Mouse (Mus musculus): Measurements from ENCODE around the gene Mss51. TPM values are rescaled to one million over a fixed set of nuclear protein-coding genes. Genes with fewer than 3 reads are reported as not detected.

The Mss51 gene
- total RNA-seq (2023), result 1 to 10 TPM; 1.5 to 2.1 TPM

GRCm38 (mm10) chr14:20496603-20497002 is at the start of gene Mss51:
Gene Mss51 (minus strand): TSS chr14:20496901.

DNA sequence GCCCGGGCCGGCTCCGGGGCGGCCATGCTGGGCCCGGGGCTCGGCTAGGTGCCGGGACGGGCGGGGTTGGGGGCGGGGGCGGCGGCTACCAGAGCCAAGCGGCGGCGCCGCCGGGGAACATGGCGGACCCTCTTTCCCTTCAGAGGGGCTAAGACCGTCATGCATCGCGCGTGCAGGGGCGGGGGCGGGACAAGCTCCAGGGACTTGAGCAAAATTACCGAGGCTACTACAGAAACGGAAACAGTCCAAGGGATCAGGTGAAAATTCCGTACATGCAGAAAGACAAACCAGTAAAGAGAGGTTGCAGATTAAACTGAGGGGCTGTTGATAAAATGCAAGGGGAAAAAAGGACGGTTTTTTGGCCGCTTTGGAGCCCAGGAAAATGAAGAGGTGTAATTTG is 49.7 kb upstream of the Mss51 start, which contains the start of gene Ppp3cb:
TSS of gene Ppp3cb (minus strand) at position 159 of the 400 bp plus-strand sequence.

GRCm38 (mm10) chr14:20479291-20480194 is 17.2 kb downstream of the Mss51 start, which contains the start of gene Anxa7:
Gene Anxa7 (minus strand): TSS chr14:20480133.

GRCm38 (mm10) chr14:20451765-20452331 is 44.9 kb downstream of the Mss51 start, which contains the start of gene Cfap70:
Gene Cfap70 (minus strand): TSS chr14:20452226.

Other genes with a start within 250 kb of the Mss51 start
- not detected for gene Kcnk16, start 227.7 kb downstream of the Mss51 start, total RNA-seq (2023)
- 10 to 100 TPM; 13.1 to 14.2 TPM for gene Nudt13, start 202.2 kb downstream of the Mss51 start, total RNA-seq (2023)
- gene Ecd, start 148.8 kb downstream of the Mss51 start, total RNA-seq (2023), result 10 to 100 TPM; 17.2 to 18.8 TPM
- 10 to 100 TPM; 19.7 to 21.1 TPM for gene Fam149b, start 148.7 kb downstream of the Mss51 start, total RNA-seq (2023)
- gene Dnajc9, start 108.0 kb downstream of the Mss51 start, total RNA-seq (2023), result 10 to 100 TPM; 43.1 to 50.4 TPM
- 10 to 100 TPM; 28.0 to 29.3 TPM for gene Mrps16, start 103.3 kb downstream of the Mss51 start, total RNA-seq (2023)
- not detected for gene Cfap70, start 44.7 kb downstream of the Mss51 start, total RNA-seq (2023)
- 10 to 100 TPM; 42.2 to 52.4 TPM for gene Anxa7, start 16.8 kb downstream of the Mss51 start, total RNA-seq (2023)
- gene Ppp3cb, start 49.7 kb upstream of the Mss51 start, total RNA-seq (2023), result 10 to 100 TPM; 57.0 to 61.1 TPM
- 1 to 10 TPM; 2.5 to 2.8 TPM for gene Usp54, start 144.2 kb upstream of the Mss51 start, total RNA-seq (2023)
- gene Myoz1, start 159.6 kb upstream of the Mss51 start, total RNA-seq (2023), result not detected
- not detected for gene Synpo2l, start 171.5 kb upstream of the Mss51 start, total RNA-seq (2023)
- 100 to 1,000 TPM; 115 to 121 TPM for gene Sec24c, start 177.4 kb upstream of the Mss51 start, total RNA-seq (2023)
- 1 to 10 TPM; 6.0 to 6.3 TPM for gene Fut11, start 198.1 kb upstream of the Mss51 start, total RNA-seq (2023)
- gene Chchd1, start 206.1 kb upstream of the Mss51 start, total RNA-seq (2023), result 10 to 100 TPM; 21.1 to 22.4 TPM
- gene Zswim8, start 210.7 kb upstream of the Mss51 start, total RNA-seq (2023), result 10 to 100 TPM; 93.3 to 94.3 TPM
- 10 to 100 TPM; 42.3 TPM for gene Ndst2, start 237.7 kb upstream of the Mss51 start, total RNA-seq (2023)

Data from neutrophil, adult 83 days (primary cell).